Mouse (Mus musculus) testis, adult 2 months (tissue): ENCODE results near the gene Cdh24.

ENCODE experiments used
- CTCF ChIP-seq: fragments of 200-500 bp; IDR thresholded peaks from 2 replicates; pipeline ENCODE4 v1.5.1; 2012; ENCODE audit warnings: low read depth, mild to moderate bottlenecking, inconsistent platforms, low read length, moderate library complexity; ENCODE audit not compliant: control insufficient read depth, insufficient read depth, insufficient replicate concordance
- POLR2A ChIP-seq: fragments of 200-500 bp; IDR thresholded peaks from 2 replicates; pipeline ENCODE4 v1.6.1; 2012; ENCODE audit warnings: low read depth, mild to moderate bottlenecking, inconsistent platforms, low read length, moderate library complexity; ENCODE audit not compliant: control insufficient read depth

DNA sequence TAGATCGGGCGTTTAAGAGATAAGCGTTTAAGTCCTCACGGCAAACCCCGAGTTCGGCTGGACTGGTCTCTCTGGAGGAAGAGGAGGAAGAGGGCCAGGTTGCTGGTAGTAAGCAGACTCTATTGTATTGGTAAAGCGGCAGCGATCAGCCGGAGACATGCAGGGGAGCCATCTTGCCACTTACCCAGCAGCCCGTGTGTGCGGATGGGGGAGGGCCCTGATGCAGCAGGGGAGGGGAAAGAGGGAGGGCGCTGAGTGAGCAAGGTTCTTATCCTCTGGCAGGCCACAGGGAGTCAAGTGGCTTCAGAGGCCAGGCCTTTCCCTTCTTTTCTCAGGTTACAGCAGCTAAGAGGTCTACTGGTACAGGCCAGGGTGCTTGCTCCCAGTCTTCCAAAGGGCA lies 12.3 kb upstream of the Cdh24 start:
- TF ChIP-seq CTCF (no peak), POLR2A (no peak)
